Mouse (Mus musculus) lung, embryonic 15.5 days (tissue): ENCODE data around the gene Ly6f. TPM values are rescaled to one million over a fixed set of nuclear protein-coding genes. Genes with fewer than 3 reads are reported as not detected.
"Not testable (repeated sequence)": the region's sequence is repeated elsewhere in the genome, so short reads cannot be mapped to it uniquely, and the experiment has no call there.

ENCODE experiments used
- ATAC-seq: fragments of 200-750 bp; cut with Nextera tagmentation; 2 replicates; pipeline ENCODE4 v1.8.0; 2017; ENCODE audit warnings: moderate number of reproducible peaks, borderline replicate concordance; ENCODE audit not compliant: low FRiP score, low TSS enrichment; ENCODE audit errors: extremely low read depth
- H3K27ac ChIP-seq: fragments of 300-500 bp; sonication (generic); 2 replicates; pipeline ENCODE4 v1.5.1; 2015; ENCODE audit warnings: moderate library complexity, mild to moderate bottlenecking, inconsistent platforms
- H3K27me3 ChIP-seq: fragments of 300-500 bp; sonication (generic); 2 replicates; pipeline ENCODE4 v1.6.1; 2015; ENCODE audit warnings: inconsistent platforms
- H3K36me3 ChIP-seq: fragments of 300-500 bp; sonication (generic); 2 replicates; pipeline ENCODE4 v1.6.1; 2015; ENCODE audit warnings: inconsistent platforms
- H3K4me1 ChIP-seq: fragments of 300-500 bp; sonication (generic); 2 replicates; pipeline ENCODE4 v1.6.1; 2015; ENCODE audit warnings: inconsistent platforms
- H3K4me2 ChIP-seq: fragments of 300-500 bp; sonication (generic); 2 replicates; pipeline ENCODE4 v1.6.1; 2015; ENCODE audit warnings: inconsistent platforms, mild to moderate bottlenecking, moderate library complexity
- H3K4me3 ChIP-seq: fragments of 300-500 bp; sonication (generic); 2 replicates; pipeline ENCODE4 v1.5.1; 2015; ENCODE audit warnings: mild to moderate bottlenecking, inconsistent platforms
- H3K9ac ChIP-seq: fragments of 300-500 bp; sonication (generic); 2 replicates; pipeline ENCODE4 v1.6.1; 2015; ENCODE audit warnings: inconsistent platforms
- H3K9me3 ChIP-seq: fragments of 300-500 bp; sonication (generic); 2 replicates; pipeline ENCODE4 v1.6.1; 2016; ENCODE audit warnings: inconsistent platforms
- WGBS: fragments of 180-500 bp; shearing (Covaris S2); methylation state at CpG from one replicate; pipeline ENCODE4 v1.1.7; 2015; 5-methylcytosine and 5-hydroxymethylcytosine counted together
- polyA plus RNA-seq: library from polyadenylated mRNA; unstranded; fragments of >200 nt; fragmentation: Nextera tagmentation; extraction: Ambion mirVana; gene quantifications from 2 replicates; pipeline ENCODE4 v1.2.1, GENCODE M21; 2015

Ly6f gene
- polyA plus RNA-seq, 1 experiment from 2014 or later, result not detected

DNA sequence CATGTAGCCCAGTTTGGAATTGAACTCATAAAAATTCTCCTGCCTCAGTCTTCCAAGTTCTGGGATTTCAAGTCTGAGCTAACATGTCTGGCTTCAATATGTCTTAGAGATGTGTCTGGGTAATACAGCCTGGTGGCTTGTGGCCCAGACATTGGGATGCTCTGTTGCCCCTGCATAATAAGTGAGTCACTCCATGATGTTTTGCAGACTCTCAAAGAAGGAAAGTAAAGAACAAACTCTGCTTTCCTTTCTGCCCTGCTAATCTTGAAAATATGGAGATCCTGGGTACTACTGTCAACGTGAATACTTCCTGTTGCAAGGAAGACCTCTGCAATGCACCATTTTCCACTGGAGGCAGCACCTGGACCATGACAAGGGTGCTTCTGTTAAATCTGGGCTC lies 3.2 kb downstream of the Ly6f start:
- no peak for ATAC-seq
- 59% methylated on average over 1 of the region's 1 CpGs for WGBS

DNA sequence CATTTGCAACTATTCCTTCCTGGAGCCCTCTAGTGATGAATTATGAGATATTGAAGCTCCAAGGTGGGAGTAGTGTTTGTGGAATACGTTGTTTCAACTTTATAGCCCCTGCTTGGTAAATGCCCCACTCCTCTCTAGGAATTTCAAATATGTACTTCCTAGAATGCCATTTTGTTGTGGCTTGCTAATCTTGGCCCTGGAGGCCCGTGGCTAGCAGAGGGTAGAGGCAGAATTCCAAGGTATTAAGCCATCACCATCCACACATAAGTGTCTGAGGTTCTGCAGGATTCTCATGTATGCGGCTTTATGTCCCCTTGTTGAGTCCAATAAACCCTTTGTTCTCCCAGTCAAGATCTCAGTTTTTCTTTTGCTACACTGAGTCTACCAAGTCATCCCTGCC lies 3.7 kb downstream of the Ly6f start:
- WGBS, result 67% methylated on average over 3 of the region's 3 CpGs
- ATAC-seq, result no peak
- Histone ChIP-seq H3K27ac (no peak overlapping the region), H3K9me3 (no peaks in the 10 kb centered on the region), H3K4me2 (no peak overlapping the region), H3K27me3 (no peaks in the 10 kb centered on the region), H3K36me3 (no peaks in the 10 kb centered on the region), H3K9ac (no peak overlapping the region), H3K4me3 (no peak overlapping the region), H3K4me1 (no peaks in the 10 kb centered on the region)

More for the DNA sequence above, 3.2 kb downstream of the Ly6f start:
- Histone ChIP-seq H3K4me2 (no peak overlapping the region), H3K9me3 (no peaks in the 10 kb centered on the region), H3K4me1 (no peaks in the 10 kb centered on the region), H3K27me3 (no peaks in the 10 kb centered on the region), H3K9ac (no peak overlapping the region), H3K4me3 (no peak overlapping the region), H3K36me3 (no peaks in the 10 kb centered on the region), H3K27ac (no peak overlapping the region)

DNA sequence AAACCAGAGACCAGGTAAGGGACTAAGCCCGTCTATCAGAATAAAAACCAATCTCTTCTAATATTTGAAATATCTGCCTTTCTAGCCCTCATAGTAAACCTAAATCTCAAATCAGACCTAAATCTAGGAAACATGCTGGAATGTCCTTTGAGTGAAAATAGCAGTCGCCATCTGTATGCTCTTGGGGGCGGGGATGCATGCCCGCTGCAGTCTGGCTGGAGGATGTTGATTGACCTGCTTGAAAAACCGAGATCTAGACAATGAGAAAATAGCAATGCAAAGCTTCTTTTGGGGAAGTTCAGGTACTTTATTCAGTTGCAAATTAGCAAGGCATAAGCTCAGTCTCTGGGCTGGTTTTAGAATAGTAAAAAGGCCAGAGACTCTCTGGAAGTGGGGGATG lies 13.8 kb downstream of the Ly6f start:
- not testable (repeated sequence) for H3K4me3 ChIP-seq, H3K9me3 ChIP-seq, H3K9ac ChIP-seq, H3K27me3 ChIP-seq, H3K4me1 ChIP-seq, H3K36me3 ChIP-seq, H3K4me2 ChIP-seq, H3K27ac ChIP-seq, ATAC-seq
- WGBS, result 79% methylated on average over 5 of the region's 5 CpGs

DNA sequence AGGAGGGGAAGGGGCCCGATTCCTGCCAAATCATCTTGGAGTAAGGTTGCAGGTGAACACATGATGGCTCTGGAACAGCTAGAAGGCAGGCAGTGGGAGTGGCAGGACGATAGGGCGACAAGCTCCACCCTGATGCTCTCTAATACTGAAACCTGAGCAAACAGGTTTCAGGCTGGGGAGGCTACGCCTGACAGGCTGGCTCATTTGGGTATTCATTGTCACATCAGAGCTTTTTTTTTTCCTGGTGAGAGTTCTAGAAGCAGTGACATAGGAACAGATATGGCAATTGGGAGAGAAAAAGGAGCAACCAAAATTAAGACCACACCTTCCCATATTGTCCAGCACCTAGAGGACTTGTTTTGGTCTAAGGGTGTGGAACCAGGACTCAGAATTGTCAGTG lies 18.3 kb downstream of the Ly6f start:
- H3K9me3 ChIP-seq, H3K4me1 ChIP-seq, H3K27ac ChIP-seq, H3K4me3 ChIP-seq, H3K4me2 ChIP-seq, ATAC-seq, H3K36me3 ChIP-seq, H3K9ac ChIP-seq, H3K27me3 ChIP-seq: not testable (repeated sequence)
- WGBS, result 81% methylated on average over 4 of the region's 4 CpGs

DNA sequence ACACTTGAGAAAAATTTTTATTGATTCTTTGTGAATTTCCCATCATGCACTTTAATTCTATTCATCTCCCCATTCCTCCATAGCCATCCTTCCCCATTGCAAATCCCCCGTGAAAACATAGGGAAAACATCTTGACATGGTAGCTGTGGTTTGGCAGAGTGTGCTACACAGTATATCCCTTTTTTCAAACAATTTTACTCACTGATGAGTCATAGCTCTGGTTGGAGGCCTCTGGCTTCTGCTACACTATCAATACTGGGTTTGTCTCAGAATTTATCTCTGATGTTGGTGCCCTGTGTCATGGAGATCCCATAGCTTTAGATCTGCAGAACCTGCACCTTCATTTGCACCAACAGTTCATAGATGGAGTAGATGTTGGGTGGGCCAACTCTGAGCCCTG lies 24.2 kb downstream of the Ly6f start:
- Histone ChIP-seq H3K9ac (no peak overlapping the region), H3K36me3 (no peaks in the 10 kb centered on the region), H3K4me2 (no peak overlapping the region), H3K9me3 (no peaks in the 10 kb centered on the region), H3K27ac (no peak overlapping the region), H3K27me3 (no peaks in the 10 kb centered on the region), H3K4me1 (no peaks in the 10 kb centered on the region), H3K4me3 (no peak overlapping the region)
- ATAC-seq, result no peak
- 86% methylated on average over 1 of the region's 1 CpGs for WGBS

DNA sequence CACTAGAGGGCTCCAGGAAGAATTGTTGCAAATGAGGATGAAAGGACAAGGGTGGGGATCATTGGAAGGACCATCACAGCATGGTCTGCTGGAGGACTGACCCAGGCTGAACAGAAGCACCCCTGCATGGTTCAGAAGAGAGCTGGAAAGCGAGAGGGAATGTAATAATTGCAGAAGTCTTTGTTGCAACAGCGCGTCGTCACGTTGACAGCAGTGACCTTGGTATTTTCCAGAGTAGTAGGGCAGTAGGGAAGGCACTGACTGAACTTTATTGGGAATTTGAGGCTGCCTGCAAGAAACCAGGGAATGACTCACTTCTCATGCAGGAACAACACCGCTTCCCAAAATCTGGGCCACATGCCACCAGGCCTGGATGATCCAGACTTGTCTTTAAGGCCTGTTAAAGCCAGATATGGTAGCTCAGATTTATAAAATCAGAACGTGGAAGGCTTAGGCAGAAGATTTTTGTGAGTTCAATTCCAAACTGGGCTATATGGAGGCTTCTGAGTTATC lies 25.7 kb downstream of the Ly6f start:
- H3K4me2 ChIP-seq, result no peak overlapping the region
- no peaks in the 10 kb centered on the region for H3K9me3 ChIP-seq
- no peaks in the 10 kb centered on the region for H3K4me1 ChIP-seq
- WGBS, result 79% methylated on average over 7 of the region's 7 CpGs
- H3K27me3 ChIP-seq, result no peaks in the 10 kb centered on the region
- H3K36me3 ChIP-seq, result no peaks in the 10 kb centered on the region
- H3K9ac ChIP-seq, result no peak overlapping the region
- no peak for ATAC-seq
- no peak overlapping the region for H3K4me3 ChIP-seq
- H3K27ac ChIP-seq, result no peak overlapping the region

DNA sequence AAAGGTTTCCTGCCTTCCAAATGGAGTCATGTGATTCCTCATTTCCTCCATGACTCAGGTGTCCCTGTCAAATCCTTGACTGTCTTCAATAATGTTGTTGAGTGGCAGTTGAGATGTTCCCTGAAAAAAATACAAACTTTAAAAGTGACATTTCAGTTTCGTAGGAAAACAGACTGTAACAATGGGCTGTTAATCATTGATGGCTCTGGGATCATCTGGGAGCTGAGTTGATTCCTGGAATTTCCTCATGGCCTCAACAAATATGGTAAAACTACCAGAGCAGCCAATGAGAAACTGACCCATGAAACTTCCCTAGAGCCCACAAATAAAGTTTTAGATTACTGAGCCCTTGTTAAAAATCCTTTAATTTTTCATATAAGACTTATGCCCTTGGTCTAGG lies 37.9 kb downstream of the Ly6f start:
- Histone ChIP-seq H3K4me3 (no peak overlapping the region), H3K4me2 (no peak overlapping the region), H3K9me3 (no peaks in the 10 kb centered on the region), H3K36me3 (no peaks in the 10 kb centered on the region), H3K27me3 (no peaks in the 10 kb centered on the region), H3K27ac (no peak overlapping the region), H3K9ac (no peak overlapping the region), H3K4me1 (no peaks in the 10 kb centered on the region)
- 25% methylated on average over 1 of the region's 1 CpGs for whole genome bisulfite sequencing
- ATAC-seq, result no peak

DNA sequence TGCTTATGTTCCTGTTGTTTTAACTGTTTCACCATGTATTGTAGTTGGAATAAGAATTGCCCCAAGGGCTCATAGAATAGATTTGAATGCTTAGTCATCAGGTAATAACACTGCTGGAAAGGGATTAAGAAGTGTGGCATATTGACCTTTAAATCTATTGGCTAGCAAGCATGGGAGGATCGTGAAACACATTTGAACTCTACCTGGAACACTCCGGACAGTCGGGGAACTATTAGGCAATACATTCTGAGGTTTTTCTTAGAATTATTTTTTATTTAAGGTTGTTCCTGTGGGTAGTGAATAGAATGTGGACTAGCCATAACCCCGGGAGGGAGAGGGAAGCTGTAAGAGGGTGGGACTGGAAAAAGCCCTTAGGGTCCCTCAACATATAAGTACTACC lies 41.0 kb downstream of the Ly6f start:
- ATAC-seq, result no peak
- Histone ChIP-seq H3K4me3 (no peak overlapping the region), H3K9ac (no peak overlapping the region), H3K27ac (no peak overlapping the region), H3K27me3 (no peaks in the 10 kb centered on the region), H3K36me3 (no peaks in the 10 kb centered on the region), H3K9me3 (no peaks in the 10 kb centered on the region), H3K4me2 (no peak overlapping the region), H3K4me1 (no peaks in the 10 kb centered on the region)
- WGBS, result 83% methylated on average over 4 of the region's 4 CpGs

DNA sequence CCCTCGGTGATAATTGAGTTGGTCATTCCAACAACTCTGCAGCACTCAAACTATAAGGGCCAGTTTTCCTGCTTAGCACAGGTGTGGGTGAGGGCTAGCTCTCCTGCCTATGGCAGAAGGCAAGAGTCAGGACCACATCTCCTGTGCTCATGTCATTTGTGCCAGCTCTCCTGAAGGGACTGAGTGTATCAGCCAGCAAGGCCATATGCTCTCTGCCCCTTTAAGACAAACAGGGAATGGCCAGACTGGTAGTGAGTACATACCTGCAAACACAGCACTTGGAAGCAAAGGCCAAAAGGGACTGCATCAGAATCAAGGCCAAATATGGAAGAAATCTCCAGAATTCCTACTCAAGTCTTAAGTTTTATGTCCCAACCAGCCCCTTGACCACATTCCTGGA lies 41.7 kb downstream of the Ly6f start:
- Histone ChIP-seq H3K9me3 (no peaks in the 10 kb centered on the region), H3K27me3 (no peaks in the 10 kb centered on the region), H3K27ac (no peak overlapping the region), H3K9ac (no peak overlapping the region), H3K4me3 (no peak overlapping the region), H3K4me2 (no peak overlapping the region), H3K4me1 (no peaks in the 10 kb centered on the region), H3K36me3 (no peaks in the 10 kb centered on the region)
- no peak for ATAC-seq
- WGBS, result 93% methylated on average over 1 of the region's 1 CpGs

DNA sequence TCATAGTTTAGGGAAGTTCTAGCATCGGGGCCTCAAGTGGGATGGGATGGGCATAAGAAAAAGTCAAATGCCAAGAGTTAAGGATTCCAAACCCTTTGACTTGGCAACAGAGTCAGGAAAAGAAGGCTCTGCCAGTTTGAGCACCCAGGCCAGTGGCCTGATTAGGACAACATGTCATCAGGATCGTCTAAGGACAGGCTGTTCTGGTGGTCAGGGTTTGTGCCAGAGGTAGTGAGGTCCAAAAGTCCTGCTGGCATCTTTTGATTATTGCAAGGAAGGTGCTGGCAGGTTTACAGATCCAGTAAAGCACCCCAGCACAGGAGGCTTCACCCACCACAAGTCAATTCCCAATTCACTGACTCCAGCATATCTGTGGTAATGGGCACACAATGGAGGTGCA lies 46.2 kb downstream of the Ly6f start:
- Histone ChIP-seq H3K27ac (no peak overlapping the region), H3K4me3 (no peak overlapping the region), H3K36me3 (no peaks in the 10 kb centered on the region), H3K27me3 (no peaks in the 10 kb centered on the region), H3K4me1 (no peaks in the 10 kb centered on the region), H3K9ac (no peak overlapping the region), H3K9me3 (no peaks in the 10 kb centered on the region), H3K4me2 (no peak overlapping the region)
- 71% methylated on average over 2 of the region's 2 CpGs for WGBS
- ATAC-seq, result no peak

DNA sequence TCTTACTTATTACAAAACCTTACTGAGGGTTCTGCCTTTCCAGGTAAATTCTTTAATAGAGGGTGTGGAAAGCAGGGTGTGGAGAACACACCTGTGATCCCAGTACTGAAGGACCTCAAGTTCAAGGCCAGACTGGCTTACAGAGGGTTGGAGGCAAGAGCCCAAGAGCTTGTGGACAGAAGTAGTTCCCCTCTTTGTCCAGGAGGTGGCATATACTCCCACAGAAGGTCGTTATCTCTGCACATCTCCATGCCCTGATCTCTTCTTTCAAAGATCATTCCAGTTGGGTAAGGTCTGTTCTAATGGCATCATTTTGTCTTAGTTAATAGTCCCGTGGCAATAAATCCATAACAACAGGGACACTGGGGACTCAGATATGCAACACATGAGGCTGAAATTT lies 49.0 kb downstream of the Ly6f start:
- 50% methylated on average over 2 of the region's 2 CpGs for WGBS
- no peak for ATAC-seq
- H3K4me2 ChIP-seq, result no peak overlapping the region
- H3K36me3 ChIP-seq, result no peaks in the 10 kb centered on the region
- H3K27ac ChIP-seq, result no peak overlapping the region
- H3K9ac ChIP-seq, result no peak overlapping the region
- H3K27me3 ChIP-seq, result no peaks in the 10 kb centered on the region
- H3K4me1 ChIP-seq, result no peaks in the 10 kb centered on the region
- H3K4me3 ChIP-seq, result no peak overlapping the region
- no peaks in the 10 kb centered on the region for H3K9me3 ChIP-seq

DNA sequence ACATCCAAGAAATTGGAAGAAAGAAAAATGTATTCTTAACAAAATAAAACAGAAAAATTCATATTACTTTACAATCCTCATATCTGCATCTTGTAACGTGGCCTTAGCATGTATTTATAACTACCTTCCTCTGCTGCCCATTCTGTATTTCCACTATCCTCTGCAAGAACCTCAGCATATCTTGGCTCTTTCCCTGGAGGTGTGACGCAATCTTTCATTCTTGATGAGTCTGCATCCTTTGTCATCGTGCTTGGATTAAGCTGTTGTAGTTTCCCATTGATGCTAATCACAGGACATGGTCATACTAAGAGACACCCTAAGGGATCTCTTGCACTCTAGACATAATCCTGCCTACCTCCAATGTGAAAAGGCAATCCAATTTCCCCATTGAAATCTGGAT lies 50.4 kb downstream of the Ly6f start:
- Histone ChIP-seq H3K4me3 (no peak overlapping the region), H3K9ac (no peak overlapping the region), H3K27me3 (no peaks in the 10 kb centered on the region), H3K4me2 (no peak overlapping the region), H3K27ac (no peak overlapping the region), H3K9me3 (no peaks in the 10 kb centered on the region), H3K4me1 (no peaks in the 10 kb centered on the region), H3K36me3 (no peaks in the 10 kb centered on the region)
- WGBS, result 82% methylated on average over 3 of the region's 3 CpGs
- ATAC-seq, result no peak

DNA sequence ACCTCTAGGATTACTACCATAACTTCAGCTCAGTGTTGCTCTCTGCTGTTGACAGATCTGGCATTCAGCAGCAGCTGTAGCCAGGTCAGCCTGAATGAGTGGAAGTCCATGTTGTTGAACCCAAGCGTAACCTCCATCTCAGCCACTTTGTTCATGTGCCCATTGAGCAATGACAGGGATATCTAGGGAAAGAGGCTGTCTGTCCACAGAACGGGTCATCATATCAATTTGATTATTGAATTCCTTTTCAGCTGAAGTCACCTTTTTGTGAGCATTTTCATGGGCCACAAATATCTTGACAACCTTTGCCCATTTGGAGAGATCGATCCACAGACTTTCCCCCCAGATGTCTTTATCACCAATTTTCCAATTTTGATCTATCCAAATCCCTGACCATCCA lies 51.9 kb downstream of the Ly6f start:
- Histone ChIP-seq H3K36me3 (no peaks in the 10 kb centered on the region), H3K4me2 (no peak overlapping the region), H3K27ac (no peak overlapping the region), H3K4me1 (no peaks in the 10 kb centered on the region), H3K27me3 (no peaks in the 10 kb centered on the region), H3K9ac (no peak overlapping the region), H3K4me3 (no peak overlapping the region), H3K9me3 (no peaks in the 10 kb centered on the region; the same call in 1 of the 2 replicates)
- 82% methylated on average over 3 of the region's 3 CpGs for WGBS
- ATAC-seq, result no peak
